Mouse (Mus musculus): Measurements from ENCODE around the gene Olfr54. TPM values are rescaled to one million over a fixed set of nuclear protein-coding genes. Genes with fewer than 3 reads are reported as not detected.

Olfr54 gene
- polyA plus RNA-seq (2017; shearing (Covaris generic)) = not detected

DNA sequence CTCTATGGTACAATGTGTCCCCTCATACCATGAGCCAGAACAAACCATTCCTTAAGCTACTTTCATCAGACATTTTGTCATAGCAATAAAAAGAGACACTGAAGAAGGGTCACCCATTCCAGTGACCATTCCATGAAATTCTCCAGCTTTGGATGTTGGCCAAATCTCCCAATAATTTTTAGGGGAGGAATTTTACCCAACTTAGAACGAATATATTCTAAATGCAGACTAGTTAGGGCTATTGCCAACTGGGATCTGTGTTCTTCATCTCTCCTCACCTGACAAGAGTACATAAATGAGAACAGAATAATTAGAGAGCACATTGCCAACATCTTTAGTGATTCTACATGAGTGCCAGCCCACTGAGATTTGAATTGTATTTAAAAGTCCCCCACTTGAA, at the start of gene Olfr54:
TSS of gene Olfr54 (plus strand) at position 301 of the 400 bp plus-strand sequence.

DNA sequence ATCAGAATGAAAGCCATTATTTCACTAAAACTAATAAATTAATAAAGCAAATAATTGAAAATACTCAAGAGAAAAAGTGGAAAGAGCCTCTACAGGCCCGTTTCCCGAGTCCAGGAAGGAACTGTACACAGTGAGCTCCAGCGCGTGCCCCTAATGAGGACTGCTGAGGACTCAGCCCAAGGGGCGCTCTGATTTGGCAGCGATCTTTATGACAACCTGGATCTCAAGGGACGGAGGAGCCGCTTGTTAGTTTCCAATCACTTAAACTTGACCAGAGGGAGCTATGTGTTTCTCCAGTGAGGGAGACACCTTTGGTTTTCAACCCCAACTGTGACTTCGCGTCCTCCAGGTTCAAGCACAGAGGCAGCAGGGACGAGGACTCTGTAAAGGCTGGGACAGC, 47.8 kb upstream of the Olfr54 start, which contains the start of gene Olfr1378:
TSS of gene Olfr1378 (plus strand) at position 301 of the 400 bp plus-strand sequence.

DNA sequence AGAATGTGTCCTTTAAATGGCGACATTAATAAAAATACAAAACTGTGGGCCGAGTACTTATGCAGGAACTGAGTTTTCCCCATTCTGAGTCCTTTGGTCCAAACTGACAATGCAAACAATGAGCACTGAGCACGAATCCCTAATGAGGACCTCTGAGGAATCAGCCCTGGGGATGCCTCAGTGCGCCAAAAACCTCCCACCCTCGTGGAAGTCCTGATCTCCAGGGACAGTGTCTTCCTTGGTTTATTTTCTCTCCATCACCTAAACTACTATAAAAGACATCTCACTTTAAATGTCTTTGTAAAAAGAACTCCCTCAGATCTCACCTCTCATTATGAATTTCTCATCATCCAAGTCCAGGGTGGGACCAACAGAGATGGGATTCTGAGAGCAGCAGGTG, 32.4 kb upstream of the Olfr54 start, which contains the start of gene Olfr1377:
TSS of gene Olfr1377 (plus strand) at position 301 of the 400 bp plus-strand sequence.

DNA sequence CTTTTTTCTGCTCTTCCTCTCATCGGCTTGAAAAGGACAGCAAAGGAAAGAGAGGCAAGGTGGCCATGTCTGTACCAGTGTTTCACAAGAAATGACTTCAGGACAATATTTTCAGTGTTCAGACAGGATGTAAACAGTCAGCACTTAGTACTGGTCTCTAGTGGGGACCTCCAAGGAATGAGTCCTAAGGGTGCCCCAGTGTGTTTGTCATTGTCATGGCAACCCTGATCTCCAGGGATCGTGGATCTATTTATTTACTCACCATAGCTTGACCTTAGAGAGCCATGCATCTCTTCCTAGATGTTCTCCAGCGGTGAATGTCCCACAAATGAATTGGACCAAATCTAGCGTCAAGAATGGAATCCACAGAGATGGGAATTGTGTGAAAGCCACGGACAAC, 10.7 kb upstream of the Olfr54 start, which contains the start of gene Olfr51:
TSS of gene Olfr51 (plus strand) at position 301 of the 400 bp plus-strand sequence.

DNA sequence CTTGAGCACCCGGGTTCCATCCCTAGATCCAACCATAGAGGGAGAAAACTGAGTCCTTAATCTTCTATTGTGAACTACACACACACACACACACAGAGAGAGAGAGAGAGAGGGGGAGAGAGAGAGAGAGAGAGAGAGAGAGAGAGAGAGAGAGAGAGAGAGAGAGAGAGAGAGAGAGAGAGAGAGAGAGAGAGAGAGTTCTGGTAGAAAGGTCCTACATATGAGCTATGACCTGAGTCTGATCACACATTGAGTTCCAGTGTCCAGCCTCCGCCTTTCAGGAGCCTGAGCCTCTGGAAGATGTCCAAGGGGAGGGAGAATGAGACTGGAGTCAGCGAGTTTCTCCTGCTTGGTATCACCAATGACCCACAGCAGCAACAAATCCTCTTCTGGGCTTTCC, 33.8 kb downstream of the Olfr54 start, which contains the start of gene Olfr1375:
TSS of gene Olfr1375 (plus strand) at position 301 of the 400 bp plus-strand sequence.

DNA sequence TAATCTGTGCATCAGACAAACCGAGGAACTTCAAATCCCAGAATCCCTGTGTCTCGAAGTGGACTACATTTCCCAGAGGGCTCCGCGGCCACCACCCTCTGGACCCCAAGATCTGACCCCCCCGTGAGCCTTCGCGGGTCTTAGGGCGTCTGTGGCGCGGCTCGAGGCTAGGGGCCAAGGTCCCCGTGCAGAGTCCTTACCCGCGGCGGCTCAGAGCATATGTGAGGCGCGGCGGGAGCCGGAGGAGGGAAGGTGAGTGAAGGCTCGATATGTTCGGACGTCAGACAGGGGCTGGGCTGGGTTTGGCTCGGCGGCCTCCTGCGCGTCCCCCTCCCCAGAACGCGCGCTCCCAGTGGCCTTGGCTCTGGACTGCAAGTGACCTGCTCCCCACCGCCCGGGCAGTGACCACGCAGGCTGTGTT, 45.1 kb downstream of the Olfr54 start, which contains the start of gene Zfp354a:
TSS of gene Zfp354a (plus strand) at position 107 of the 421 bp plus-strand sequence.

Other genes with a start within 250 kb of the Olfr54 start
- 6.9 TPM for gene Zfp354c, start 186.5 kb upstream of the Olfr54 start, polyA plus RNA-seq (2017; shearing (Covaris generic))
- gene Zfp879, start 172.7 kb upstream of the Olfr54 start, polyA plus RNA-seq (2017; shearing (Covaris generic)) = 0.15 TPM
- 0.68 TPM for gene Grm6, start 163.6 kb upstream of the Olfr54 start, polyA plus RNA-seq (2017; shearing (Covaris generic))
- not detected for gene Zfp454, start 126.6 kb upstream of the Olfr54 start, polyA plus RNA-seq (2017; shearing (Covaris generic))
- gene Zfp2, start 98.1 kb upstream of the Olfr54 start, polyA plus RNA-seq (2017; shearing (Covaris generic)) = 1.1 TPM
- not detected for gene Zfp354b, start 82.6 kb upstream of the Olfr54 start, polyA plus RNA-seq (2017; shearing (Covaris generic))
- gene 4933414I15Rik, start 70.5 kb upstream of the Olfr54 start, polyA plus RNA-seq (2017; shearing (Covaris generic)) = not detected
- gene Prop1, start 60.5 kb upstream of the Olfr54 start, polyA plus RNA-seq (2017; shearing (Covaris generic)) = not detected
- not detected for gene Olfr1378, start 47.7 kb upstream of the Olfr54 start, polyA plus RNA-seq (2017; shearing (Covaris generic))
- gene Olfr1377, start 32.3 kb upstream of the Olfr54 start, polyA plus RNA-seq (2017; shearing (Covaris generic)) = not detected
- gene Olfr51, start 10.6 kb upstream of the Olfr54 start, polyA plus RNA-seq (2017; shearing (Covaris generic)) = not detected
- gene Olfr1375, start 33.9 kb downstream of the Olfr54 start, polyA plus RNA-seq (2017; shearing (Covaris generic)) = not detected
- gene Zfp354a, start 45.0 kb downstream of the Olfr54 start, polyA plus RNA-seq (2017; shearing (Covaris generic)) = not detected
- gene Gm12569, start 206.2 kb downstream of the Olfr54 start, polyA plus RNA-seq (2017; shearing (Covaris generic)) = not detected
- 312 TPM for gene Clk4, start 247.5 kb downstream of the Olfr54 start, polyA plus RNA-seq (2017; shearing (Covaris generic))
- gene BC049762, start 248.8 kb downstream of the Olfr54 start, polyA plus RNA-seq (2017; shearing (Covaris generic)) = not detected